Mouse (Mus musculus) liver, adult 2 months (tissue): ENCODE measurements around the gene Sh2d1b2.

Source experiments
- CTCF ChIP-seq: fragments of 200-500 bp; IDR thresholded peaks from 2 replicates; pipeline ENCODE4 v1.5.1; 2011; ENCODE audit warnings: low read depth, low read length, control low read depth
- POLR2A ChIP-seq: fragments of 200-500 bp; IDR thresholded peaks from 2 replicates; pipeline ENCODE4 v1.6.1; 2011; ENCODE audit warnings: low read length, control low read depth; ENCODE audit not compliant: insufficient read depth; ENCODE audit errors: extremely low read depth

GRCm38 (mm10) chr1:170277016-170277415, 44.5 kb downstream of the Sh2d1b2 start, which contains the start of gene Sh2d1b1:
- TF ChIP-seq POLR2A (no peak), CTCF (no peak)
